Mouse (Mus musculus) hindbrain, embryonic 10.5 days (tissue): Measurements from ENCODE around the gene Asb10. TPM values are rescaled to one million over a fixed set of nuclear protein-coding genes. Genes with fewer than 3 reads are reported as not detected.

Experiments
- DNase-seq: peaks from one replicate; pipeline ENCODE4 v3.0.0-alpha.2; 2017; ENCODE audit warnings: low spot score
- H3K27ac ChIP-seq: fragments of 300-500 bp; sonication (generic); 2 replicates; pipeline ENCODE4 v1.5.1; 2016; ENCODE audit warnings: mild to moderate bottlenecking, moderate library complexity
- H3K27me3 ChIP-seq: fragments of 300-500 bp; sonication (generic); 2 replicates; pipeline ENCODE4 v1.6.1; 2016; ENCODE audit warnings: mild to moderate bottlenecking; ENCODE audit not compliant: poor library complexity, insufficient read depth, severe bottlenecking
- H3K36me3 ChIP-seq: fragments of 300-500 bp; sonication (generic); 2 replicates; pipeline ENCODE4 v1.6.1; 2016; ENCODE audit warnings: mild to moderate bottlenecking, moderate library complexity
- H3K4me1 ChIP-seq: fragments of 300-500 bp; sonication (generic); replicated peaks from 2 replicates; pipeline ENCODE4 v1.6.1; 2016; ENCODE audit warnings: mild to moderate bottlenecking
- H3K4me3 ChIP-seq: fragments of 300-500 bp; sonication (generic); 2 replicates; pipeline ENCODE4 v1.5.1; 2016; ENCODE audit warnings: mild to moderate bottlenecking, moderate library complexity
- H3K9me3 ChIP-seq: fragments of 300-500 bp; sonication (generic); 2 replicates; pipeline ENCODE4 v1.6.1; 2016; ENCODE audit warnings: mild to moderate bottlenecking, moderate library complexity
- WGBS: fragments of 180-500 bp; shearing (Covaris S2); methylation state at CpG from one replicate; pipeline ENCODE4 v1.1.7; 2016; 5-methylcytosine and 5-hydroxymethylcytosine counted together
- polyA plus RNA-seq: library from polyadenylated mRNA; unstranded; fragments of >200 nt; fragmentation: Nextera tagmentation; extraction: Ambion mirVana; gene quantifications from 2 replicates; pipeline ENCODE4 v1.2.1, GENCODE M21; 2016

The Asb10 gene
- polyA plus RNA-seq, 1 experiment from 2014 or later: 0.17 TPM

DNA sequence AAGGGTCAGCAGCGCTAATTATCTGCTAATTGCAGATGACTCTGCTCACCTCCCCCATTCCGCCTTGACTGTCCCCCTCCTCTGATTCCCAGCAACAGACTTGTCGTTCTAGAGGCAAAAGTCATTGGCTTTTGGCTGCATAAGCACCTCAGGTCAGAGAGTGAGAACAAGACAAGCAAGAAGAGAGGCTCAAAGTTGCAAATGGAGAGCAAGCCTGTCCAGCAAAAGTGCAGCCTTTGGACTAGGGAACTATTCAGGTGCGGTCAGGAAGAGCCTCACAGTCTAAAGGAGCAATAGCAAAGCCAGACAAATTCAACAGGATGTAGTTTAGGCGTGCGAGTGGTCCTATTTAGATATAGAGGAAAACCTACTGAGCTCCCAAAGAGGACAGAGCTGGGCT, 13.0 kb downstream of the Asb10 start:
- no peak for DNase-seq
- Histone ChIP-seq H3K4me3 (peak overlapping the region; percentile 60), H3K27ac (no peak overlapping the region), H3K9me3 (no peaks in the 10 kb centered on the region), H3K27me3 (peaks cover 100% of the 10 kb centered on the region), H3K36me3 (no peaks in the 10 kb centered on the region), H3K4me1 (peaks cover 58% of the 10 kb centered on the region)
- 17% methylated on average over 6 of the region's 6 CpGs for WGBS

- Histone ChIP-seq H3K27me3 (peaks cover 100% of the 10 kb centered on the region), H3K9me3 (no peaks in the 10 kb centered on the region), H3K27ac (peak within 1 kb of the TSS; percentile 86), H3K4me3 (peak within 1 kb of the TSS; percentile 60), H3K36me3 (no peaks in the 10 kb centered on the region), H3K4me1 (peaks cover 58% of the 10 kb centered on the region)
- under 1% methylated on average over 46 of the region's 49 CpGs for WGBS
- DNase-seq: peak; percentile 78
Measured at GRCm38 (mm10) chr5:24526889-24527230, 13.9 kb downstream of the Asb10 start, which contains the start of gene Gbx1. TSS of gene Gbx1 (minus strand) at chr5:24527202.

GRCm38 (mm10) chr5:24526190-24526888, 14.4 kb downstream of the Asb10 start:
- Histone ChIP-seq H3K4me3 (peak overlapping the region; percentile 60), H3K36me3 (no peaks in the 10 kb centered on the region), H3K27me3 (peaks cover 100% of the 10 kb centered on the region), H3K4me1 (peaks cover 58% of the 10 kb centered on the region), H3K27ac (peak overlapping the region; percentile 86), H3K9me3 (no peaks in the 10 kb centered on the region)
- DNase-seq: peak; percentile 54
- WGBS: under 1% methylated on average over 106 of the region's 109 CpGs

- H3K4me1 ChIP-seq: peaks cover 58% of the 10 kb centered on the region
- WGBS: 4% methylated on average over 34 of the region's 34 CpGs
- peak; percentile 56 for DNase-seq
Measured at GRCm38 (mm10) chr5:24525360-24526189, 15.2 kb downstream of the Asb10 start.

GRCm38 (mm10) chr5:24524522-24524921, 16.3 kb downstream of the Asb10 start:
- Histone ChIP-seq H3K4me1 (peaks cover 58% of the 10 kb centered on the region), H3K4me3 (peak overlapping the region; percentile 60), H3K9me3 (no peaks in the 10 kb centered on the region), H3K36me3 (no peaks in the 10 kb centered on the region), H3K27ac (no peak overlapping the region), H3K27me3 (peaks cover 89% of the 10 kb centered on the region)
- WGBS: 20% methylated on average over 4 of the region's 4 CpGs
- DNase-seq: no peak

More at GRCm38 (mm10) chr5:24525360-24526189, 15.2 kb downstream of the Asb10 start:
- peak overlapping the region; percentile 86 for H3K27ac ChIP-seq
- H3K4me3 ChIP-seq: peak overlapping the region; percentile 60
- no peaks in the 10 kb centered on the region for H3K9me3 ChIP-seq
- peaks cover 95% of the 10 kb centered on the region for H3K27me3 ChIP-seq
- no peaks in the 10 kb centered on the region for H3K36me3 ChIP-seq

DNA sequence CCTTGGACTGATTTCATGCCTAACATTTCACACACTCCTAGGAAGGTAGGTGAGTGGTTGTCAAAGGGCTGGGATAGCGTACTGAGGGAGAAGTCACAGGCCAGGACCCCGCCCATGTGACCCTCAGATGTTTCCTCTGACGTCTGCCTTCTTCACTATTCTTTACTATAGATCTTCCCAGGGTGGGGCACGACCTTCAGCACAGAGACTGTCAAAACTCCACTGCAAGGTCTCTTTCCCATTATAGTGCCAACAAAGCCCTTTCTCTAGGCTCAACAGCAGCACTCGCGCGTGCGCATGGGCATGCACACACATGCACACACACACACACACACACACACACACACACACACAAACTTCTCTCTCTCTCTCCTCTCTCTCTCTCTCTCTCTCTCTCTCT, 17.0 kb downstream of the Asb10 start:
- peaks cover 53% of the 10 kb centered on the region for H3K4me1 ChIP-seq
- H3K27ac ChIP-seq: no peak overlapping the region
- WGBS: 36% methylated on average over 8 of the region's 8 CpGs
- peaks cover 84% of the 10 kb centered on the region for H3K27me3 ChIP-seq
- H3K4me3 ChIP-seq: peak overlapping the region; percentile 60
- DNase-seq: peak; percentile 61
- H3K36me3 ChIP-seq: no peaks in the 10 kb centered on the region
- H3K9me3 ChIP-seq: no peaks in the 10 kb centered on the region

DNA sequence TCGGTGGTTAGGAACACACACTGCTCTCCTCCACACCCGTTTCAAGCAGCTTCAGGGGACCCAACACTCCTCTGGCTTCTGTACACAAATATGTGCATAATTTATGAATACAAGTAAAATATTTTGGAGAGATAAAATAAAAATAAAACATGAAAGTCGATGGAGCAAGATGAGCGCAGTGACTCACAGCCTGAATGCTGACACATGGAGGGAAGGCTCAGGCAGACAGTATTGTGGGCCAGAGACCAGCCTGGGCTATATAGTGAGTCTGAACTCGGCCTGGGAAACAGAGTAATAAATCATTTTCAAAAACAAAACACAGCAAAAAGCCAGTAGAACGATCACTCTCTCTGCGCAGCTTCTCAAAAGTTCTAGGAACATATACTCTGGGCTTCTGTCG, 19.4 kb downstream of the Asb10 start:
- 72% methylated on average over 8 of the region's 8 CpGs for WGBS

DNA sequence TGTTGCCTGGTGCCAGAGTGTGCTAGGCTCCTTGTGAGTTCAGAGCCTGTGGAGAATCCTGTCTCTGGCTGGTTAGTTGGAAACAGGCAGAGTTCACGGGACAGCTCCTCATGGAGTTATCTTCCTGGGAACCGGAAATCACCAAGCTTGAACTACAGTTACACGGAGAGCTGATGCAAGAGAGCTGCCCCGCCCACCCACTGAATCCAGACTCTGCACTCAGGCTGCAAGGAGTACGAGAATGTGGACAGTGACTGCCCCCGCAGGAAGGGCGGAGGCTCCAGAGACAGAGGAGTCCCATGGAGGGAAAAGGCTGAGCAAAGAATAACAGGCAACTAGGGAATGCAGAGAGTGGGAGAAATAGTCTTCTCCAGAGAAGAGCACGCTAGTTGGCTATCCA, 28.5 kb downstream of the Asb10 start:
- H3K27ac ChIP-seq: no peak overlapping the region
- 51% methylated on average over 8 of the region's 8 CpGs for WGBS
- H3K27me3 ChIP-seq: peaks cover 8% of the 10 kb centered on the region; the same call in 1 of the 2 replicates
- H3K4me1 ChIP-seq: peaks cover 11% of the 10 kb centered on the region
- H3K9me3 ChIP-seq: 0 out of 2 replicates have a peak, but pooled peaks cover 7% of the 10 kb centered on the region
- no peak for DNase-seq
- peaks cover 18% of the 10 kb centered on the region for H3K36me3 ChIP-seq
- no peak overlapping the region for H3K4me3 ChIP-seq

More for the DNA sequence above, 19.4 kb downstream of the Asb10 start:
- Histone ChIP-seq H3K27me3 (peaks cover 63% of the 10 kb centered on the region), H3K4me1 (peaks cover 33% of the 10 kb centered on the region), H3K27ac (no peak overlapping the region), H3K9me3 (no peaks in the 10 kb centered on the region), H3K36me3 (no peaks in the 10 kb centered on the region), H3K4me3 (no peak overlapping the region)
- no peak for DNase-seq

- Histone ChIP-seq H3K36me3 (peaks cover 18% of the 10 kb centered on the region), H3K27me3 (peaks cover 8% of the 10 kb centered on the region; the same call in 1 of the 2 replicates), H3K9me3 (0 out of 2 replicates have a peak, but pooled peaks cover 7% of the 10 kb centered on the region), H3K4me3 (no peak overlapping the region), H3K4me1 (peaks cover 15% of the 10 kb centered on the region), H3K27ac (no peak overlapping the region)
- no peak for DNase-seq
- WGBS: 53% methylated on average over 11 of the region's 11 CpGs
Measured at GRCm38 (mm10) chr5:24510635-24511034, 30.1 kb downstream of the Asb10 start.

- 0 out of 2 replicates have a peak, but pooled peaks cover 7% of the 10 kb centered on the region for H3K9me3 ChIP-seq
- H3K36me3 ChIP-seq: peaks cover 19% of the 10 kb centered on the region
- no peak for DNase-seq
- peaks cover 30% of the 10 kb centered on the region for H3K4me1 ChIP-seq
- peaks cover 22% of the 10 kb centered on the region; the same call in 1 of the 2 replicates for H3K27me3 ChIP-seq
- H3K4me3 ChIP-seq: no peak overlapping the region
- WGBS: 92% methylated on average over 7 of the region's 7 CpGs
- no peak overlapping the region for H3K27ac ChIP-seq
Measured at GRCm38 (mm10) chr5:24508406-24508805, 32.4 kb downstream of the Asb10 start.

- H3K4me1 ChIP-seq: peaks cover 36% of the 10 kb centered on the region
- 64% methylated on average over 2 of the region's 2 CpGs for WGBS
- H3K27me3 ChIP-seq: peaks cover 21% of the 10 kb centered on the region; the same call in 1 of the 2 replicates
- no peak overlapping the region for H3K4me3 ChIP-seq
- H3K36me3 ChIP-seq: peaks cover 48% of the 10 kb centered on the region
- DNase-seq: no peak
- H3K9me3 ChIP-seq: 0 out of 2 replicates have a peak, but pooled peaks cover 7% of the 10 kb centered on the region
- H3K27ac ChIP-seq: no peak overlapping the region
Measured at GRCm38 (mm10) chr5:24505513-24505912, 35.3 kb downstream of the Asb10 start.

DNA sequence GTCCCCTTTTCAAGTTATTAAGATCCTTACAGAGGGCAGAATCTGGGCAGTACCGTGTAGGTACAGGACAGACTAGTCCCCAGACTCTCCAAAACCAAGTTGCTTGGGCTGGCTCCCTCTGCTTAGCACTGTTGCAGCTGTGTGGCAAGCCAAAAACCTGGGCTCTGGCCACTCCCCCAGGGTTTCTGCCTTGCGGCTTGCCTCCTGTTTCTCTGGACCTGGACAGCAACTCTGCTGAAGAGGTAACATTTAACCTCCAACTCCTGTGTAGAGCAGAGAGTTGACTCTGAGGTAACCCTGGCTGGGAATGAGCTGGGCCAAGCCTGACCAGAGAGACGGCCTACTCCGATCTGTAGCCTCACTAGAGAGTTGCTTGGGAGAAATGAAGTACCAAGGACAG, 38.0 kb downstream of the Asb10 start:
- no peak for DNase-seq
- WGBS: 81% methylated on average over 4 of the region's 4 CpGs
- peaks cover 61% of the 10 kb centered on the region for H3K36me3 ChIP-seq

More for the DNA sequence above, 38.0 kb downstream of the Asb10 start:
- H3K27me3 ChIP-seq: peaks cover 21% of the 10 kb centered on the region; the same call in 1 of the 2 replicates
- H3K27ac ChIP-seq: no peak overlapping the region
- peaks cover 58% of the 10 kb centered on the region for H3K4me1 ChIP-seq
- H3K9me3 ChIP-seq: no peaks in the 10 kb centered on the region
- no peak overlapping the region for H3K4me3 ChIP-seq
